Mouse (Mus musculus): ENCODE measurements around the gene Wapl.

Wapl gene

DNA sequence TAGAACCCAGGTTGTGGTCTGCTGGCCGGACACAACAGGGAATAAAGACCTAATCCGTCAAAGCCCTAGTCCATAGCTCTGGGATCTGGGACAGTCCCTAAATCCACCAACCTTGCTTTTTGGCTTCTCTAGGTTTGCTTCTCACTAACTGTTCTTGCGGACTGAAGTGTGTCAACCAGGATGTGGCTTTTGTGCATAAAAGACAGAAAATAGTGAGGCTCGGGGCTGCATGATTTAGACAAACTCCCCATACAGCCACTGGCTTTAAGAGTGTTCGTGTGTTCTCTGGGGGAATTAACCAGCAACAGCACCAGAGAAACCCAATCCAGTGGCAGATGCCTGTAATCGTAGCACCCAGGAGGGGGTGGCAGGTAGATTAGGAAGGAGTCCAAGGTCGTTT, 98.4 kb downstream of the Wapl start:
- no peak for DNase-seq (ENCODE audit: low spot score in 2 of 2)

DNA sequence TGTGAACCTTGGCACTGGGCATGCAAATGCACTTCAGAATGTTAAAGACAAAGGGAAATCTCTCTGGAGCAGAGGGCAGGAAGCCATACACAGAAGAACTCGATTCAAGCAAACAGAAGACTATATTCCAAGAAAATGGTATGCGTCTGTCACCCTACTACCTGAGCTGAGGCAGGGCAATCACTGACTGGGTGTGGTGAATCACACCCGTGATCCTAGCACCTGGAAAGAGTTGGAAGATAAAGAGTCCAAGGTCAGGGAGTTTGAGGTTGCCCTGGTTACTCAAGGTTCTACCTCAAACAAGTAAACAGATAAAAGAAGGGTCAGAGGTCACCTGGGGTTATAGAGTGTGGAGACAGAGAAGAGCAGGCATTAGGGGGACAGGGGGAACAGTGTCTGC, 100.0 kb downstream of the Wapl start:
- no peak for DNase-seq (ENCODE audit: low spot score in 2 of 2)

DNA sequence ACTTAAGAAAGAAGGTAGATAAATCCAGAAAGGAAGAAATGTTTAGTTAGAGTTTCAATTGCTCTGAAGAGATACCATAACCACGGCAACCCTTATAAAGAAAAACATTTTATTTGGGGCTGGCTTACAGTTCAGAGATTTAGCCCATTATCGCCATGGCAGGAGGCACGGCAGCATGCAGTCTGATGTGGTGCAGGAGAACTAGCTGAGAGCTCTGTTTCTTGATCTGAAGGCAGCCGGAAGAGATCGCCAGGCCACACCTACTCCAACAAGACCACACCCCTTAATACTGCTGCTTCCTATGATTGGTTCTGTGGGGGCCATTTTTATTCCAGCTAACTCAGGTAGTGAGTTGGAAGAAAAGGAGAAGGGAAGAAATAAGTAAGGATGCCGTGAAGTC, 100.5 kb downstream of the Wapl start:
- DNase-seq (ENCODE audit: low spot score in 2 of 2) = no peak

DNA sequence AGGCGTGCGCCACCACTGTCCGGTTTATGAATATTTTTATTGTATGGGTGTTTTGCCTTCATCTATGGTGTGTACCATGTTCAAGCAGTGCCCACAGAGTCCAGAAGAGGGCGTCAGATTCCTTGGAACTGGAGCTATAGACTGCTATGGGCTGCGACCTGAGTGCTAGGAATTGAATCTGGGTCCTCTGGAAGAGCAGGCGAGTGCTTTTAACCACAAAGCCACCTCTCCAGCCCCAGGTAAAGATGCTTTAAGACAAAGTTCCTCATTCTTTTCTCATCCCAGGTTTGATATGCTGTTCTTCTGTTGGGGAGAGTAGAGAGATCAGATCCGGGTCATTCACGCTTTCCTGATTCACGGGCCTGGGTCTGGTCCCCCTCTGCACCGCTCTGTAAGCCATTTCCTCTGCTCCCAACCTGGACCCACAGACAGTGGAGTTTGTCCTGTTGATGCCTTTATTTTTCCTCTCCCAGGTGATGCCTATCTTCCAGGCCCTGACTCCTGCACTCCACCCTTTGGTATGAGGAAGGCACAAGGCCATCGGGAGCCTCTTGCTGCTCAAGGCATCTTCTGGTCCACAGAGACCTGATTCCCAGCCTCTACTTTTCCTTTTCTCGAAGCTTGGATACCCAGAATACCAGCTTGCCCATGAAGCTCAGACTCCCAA, 103.1 kb downstream of the Wapl start:
- DNase-seq (ENCODE audit: low spot score in 2 of 2) = no peak

DNA sequence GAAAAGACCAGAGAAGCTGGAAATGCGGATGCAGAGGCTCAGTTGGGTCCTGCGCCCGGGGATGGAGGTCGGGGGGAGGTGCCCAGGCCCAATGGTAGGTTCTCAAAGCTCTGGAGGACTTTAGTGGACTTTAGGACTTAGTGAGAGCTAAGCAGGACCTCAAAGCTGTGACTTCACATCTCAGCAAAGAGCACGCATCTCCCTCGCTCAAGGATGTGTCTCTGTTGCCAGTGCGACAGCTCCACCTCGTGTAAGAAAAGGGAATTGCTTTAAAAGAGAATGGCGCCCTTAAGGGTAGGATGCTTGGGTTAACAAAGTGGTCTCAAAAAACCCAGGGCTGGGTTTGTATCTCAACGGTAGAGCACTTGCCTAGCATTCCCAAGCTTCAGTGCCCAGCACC, 104.1 kb downstream of the Wapl start:
- peak in 1 of 2 experiments; percentile 54 for DNase-seq (ENCODE audit: low spot score in 2 of 2)

DNA sequence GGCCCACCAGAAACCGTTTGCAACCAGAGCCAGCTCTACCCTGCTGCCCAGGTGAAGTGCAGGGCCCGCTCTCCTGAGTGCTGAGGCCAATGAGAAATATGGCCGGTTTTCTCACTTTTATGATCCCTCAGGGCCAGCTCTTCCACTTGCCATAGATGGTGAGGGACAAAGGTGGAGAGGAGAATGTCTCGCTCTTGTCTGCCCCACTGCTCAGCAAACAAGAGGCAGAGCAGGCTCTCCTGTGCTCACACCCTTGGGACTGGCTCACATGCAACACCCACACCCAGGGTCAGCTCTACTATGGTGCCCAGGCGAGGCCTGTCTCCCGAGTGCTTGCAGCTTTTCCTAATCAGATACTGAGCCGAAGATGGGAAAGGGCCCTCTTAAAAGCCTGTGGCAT, 105.0 kb downstream of the Wapl start:
- no peak for DNase-seq (ENCODE audit: low spot score in 2 of 2)

DNA sequence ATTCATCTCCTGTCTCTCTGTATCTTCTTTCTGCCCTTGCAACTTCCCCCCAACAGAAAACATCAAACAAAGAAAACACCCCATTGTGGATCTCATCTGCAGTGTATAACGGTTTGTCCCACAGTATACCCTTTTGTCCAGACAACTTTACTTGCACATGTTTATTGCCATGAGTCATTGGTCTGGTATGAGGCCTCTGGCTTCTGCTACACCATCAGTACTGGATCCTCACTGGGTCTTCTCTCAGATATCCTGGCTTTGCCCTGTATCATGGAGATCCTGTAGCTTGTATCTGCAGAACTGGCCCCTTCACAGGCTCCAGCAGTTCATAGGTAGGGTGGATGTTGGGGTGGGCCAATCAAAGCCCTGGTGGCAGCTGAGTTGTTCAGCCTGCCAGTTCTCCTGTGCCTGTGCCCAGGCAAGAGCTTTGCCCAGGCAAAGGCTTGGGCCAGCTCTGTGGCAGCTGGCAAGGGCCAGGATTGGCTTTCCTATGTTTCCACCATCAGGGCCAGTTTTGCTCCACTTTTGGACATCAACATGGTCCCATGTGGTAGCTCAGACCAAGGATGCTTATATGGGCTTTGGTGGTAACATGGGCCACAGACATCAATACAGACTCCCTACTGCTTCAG, 119.8 kb downstream of the Wapl start:
- no peak for DNase-seq (ENCODE audit: low spot score in 2 of 2)

Data from left cerebral cortex, adult 9 months (tissue).